Mouse (Mus musculus) adrenal gland, adult 8-10 months (tissue): Measurements from ENCODE around the gene Glis2. TPM values are rescaled to one million over a fixed set of nuclear protein-coding genes. Genes with fewer than 3 reads are reported as not detected.
A peak's percentile ranks its signal among the peaks of the same experiment; 100 is the strongest.
"Not testable (repeated sequence)": the region's sequence is repeated elsewhere in the genome, so short reads cannot be mapped to it uniquely, and the experiment has no call there.

ENCODE experiments used
- DNase-seq: peaks from one replicate; pipeline ENCODE4 v3.0.0; 2022
- total RNA-seq, 4 experiments: library from RNA; stranded (reverse); gene quantifications; 2 replicates each; pipeline ENCODE4 v1.2.4; 2022

The Glis2 gene
- 10 to 100 TPM; 14.6 to 28.9 (median 23.8) TPM for total RNA-seq

DNA sequence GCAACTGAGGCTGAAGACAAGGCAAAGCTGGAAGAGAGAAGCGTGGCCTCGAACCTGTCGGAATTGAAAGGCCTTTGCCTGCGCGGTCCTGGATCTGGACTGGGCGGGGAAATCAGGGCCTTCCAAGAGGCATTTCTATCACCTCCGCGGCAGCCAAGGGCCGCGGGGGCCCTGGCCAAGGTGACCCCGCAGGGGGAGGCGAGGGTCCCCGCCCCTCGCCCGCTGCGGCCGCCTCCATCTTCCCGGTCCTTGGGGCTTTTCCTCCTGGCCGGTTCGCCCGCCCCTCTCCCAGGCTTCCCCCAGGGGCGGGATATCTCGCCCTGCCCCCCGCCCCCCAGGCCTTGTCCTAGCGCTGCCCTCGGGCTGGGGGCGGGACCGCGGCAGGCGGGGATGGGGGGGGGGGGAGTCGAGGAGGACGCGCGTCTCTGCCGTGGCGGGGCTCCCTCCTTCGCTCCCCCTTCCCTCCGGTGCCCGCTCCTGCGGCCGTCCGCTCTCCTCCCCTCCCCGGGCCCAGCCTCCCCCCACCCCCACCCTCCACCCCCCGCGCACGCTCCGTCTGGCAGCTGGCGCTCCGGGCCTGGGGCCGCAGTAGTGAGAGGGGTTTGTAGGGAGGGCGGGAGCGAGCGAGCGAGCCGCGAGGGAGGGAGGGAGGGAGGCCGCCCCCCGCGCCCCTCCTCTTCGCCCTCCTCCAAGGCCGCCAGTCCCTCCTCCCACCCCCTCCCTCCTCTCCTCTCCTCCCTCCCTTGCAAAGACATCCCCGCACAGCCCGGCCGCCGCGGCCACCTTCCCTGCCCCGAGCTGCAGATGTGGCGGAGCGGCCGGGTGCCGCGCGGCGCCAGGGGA lies at the start of gene Glis2:
TSS of gene Glis2 (plus strand) at position 743 of the 843 bp plus-strand sequence.
- DNase-seq, result peak; percentile 47

GRCm38 (mm10) chr16:4544845-4545244 lies 49.7 kb upstream of the Glis2 start:
- DNase-seq, result no peak

- no peak for DNase-seq
Observed at GRCm38 (mm10) chr16:4546838-4547237, 47.7 kb upstream of the Glis2 start.

GRCm38 (mm10) chr16:4547611-4548010 lies 46.9 kb upstream of the Glis2 start:
- no peak for DNase-seq

DNA sequence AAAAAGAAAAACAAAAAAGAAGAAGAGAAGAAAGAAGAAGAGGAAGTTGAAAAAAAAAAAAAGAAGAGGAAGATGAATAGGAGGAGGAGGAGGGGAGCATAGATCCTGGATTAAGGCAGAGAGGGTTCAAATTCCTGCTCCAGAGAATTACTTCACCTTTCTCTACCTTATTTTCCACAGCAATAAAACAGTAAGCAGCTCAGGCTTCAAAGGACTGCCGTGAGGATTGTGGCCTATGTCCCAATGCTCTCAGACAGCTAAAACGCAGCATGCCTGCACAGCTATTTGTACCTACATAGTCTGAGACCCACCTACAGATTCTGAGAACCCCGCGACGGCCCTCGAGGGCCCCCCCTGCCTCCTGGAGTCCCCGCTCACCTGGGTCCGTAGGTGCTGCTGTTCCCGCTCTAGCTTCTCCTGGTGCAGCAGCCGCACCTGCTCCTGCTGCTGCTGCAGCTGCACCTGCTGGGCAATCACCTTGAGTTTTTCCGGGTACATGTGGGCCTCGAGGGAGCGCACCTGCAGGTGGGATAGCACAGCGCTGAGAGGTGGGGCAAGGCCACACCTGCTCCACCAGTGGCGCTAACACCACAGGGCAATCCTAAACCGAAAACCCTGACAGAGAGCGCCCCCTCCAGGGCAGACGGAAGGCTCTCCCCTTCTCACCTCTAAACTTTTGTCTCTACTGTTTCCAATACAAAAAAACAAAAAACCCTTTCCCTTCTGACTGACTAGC lies 45.4 kb upstream of the Glis2 start:
- DNase-seq, result no peak

- DNase-seq, result peak; percentile 52
Observed at GRCm38 (mm10) chr16:4551056-4551455, 43.5 kb upstream of the Glis2 start.

DNA sequence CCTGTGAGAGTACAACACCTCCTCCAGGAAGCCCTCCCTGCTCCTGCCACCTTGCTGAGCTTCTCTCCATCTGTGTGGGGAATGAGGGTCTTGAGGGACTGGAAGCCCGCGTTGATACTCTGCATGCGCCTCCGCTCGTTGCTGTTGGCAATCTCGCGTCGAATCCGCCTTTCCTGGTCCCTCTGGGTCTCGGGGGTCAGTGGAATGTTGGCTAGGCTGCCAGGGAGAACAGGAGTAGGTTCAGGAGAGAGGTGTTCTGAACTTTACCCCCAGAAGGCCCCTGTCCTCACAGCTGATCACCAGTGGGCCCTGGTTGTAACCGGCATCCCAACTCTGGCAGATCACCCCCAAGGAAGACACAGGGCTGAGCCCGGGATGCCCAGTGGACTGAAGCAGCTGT lies 42.6 kb upstream of the Glis2 start:
- DNase-seq, result no peak

DNA sequence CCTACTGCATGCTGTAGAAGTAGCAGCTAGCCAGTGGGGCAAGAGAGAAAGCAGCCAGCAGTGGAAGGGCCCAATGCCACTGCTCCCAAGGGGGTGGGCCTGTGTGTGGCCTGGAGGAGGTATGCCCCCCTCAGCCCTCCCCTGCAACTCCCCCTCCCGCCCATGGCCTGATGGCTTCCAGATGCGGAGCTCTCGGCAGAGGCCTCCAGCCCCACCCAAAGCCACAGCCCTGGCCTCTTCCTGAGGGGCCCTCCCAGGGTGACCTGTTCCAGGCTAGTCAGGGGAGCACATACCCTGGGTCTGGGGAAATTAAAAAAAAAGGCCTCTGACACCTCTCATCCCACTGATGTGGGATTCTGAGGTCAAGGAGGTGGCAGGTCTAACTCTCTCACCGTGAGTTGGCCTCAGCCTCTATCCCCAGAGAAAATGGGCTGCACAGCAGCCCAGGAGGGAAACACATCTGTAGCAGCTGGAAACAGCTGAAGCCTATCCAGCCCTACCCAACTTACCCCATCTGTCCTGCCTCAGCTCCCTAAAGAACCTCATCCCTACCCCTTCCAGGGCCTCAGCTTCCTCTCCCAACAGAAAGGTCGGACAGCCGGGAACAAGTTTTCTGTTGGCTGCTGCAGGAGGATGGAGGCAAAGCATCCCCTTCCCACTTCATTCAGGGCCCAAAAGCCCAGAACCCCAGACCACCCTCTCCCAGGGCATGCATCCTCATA lies 41.5 kb upstream of the Glis2 start:
- DNase-seq, result no peak

GRCm38 (mm10) chr16:4555555-4555954 lies 39.0 kb upstream of the Glis2 start:
- no peak for DNase-seq

- DNase-seq, result no peak
Observed at GRCm38 (mm10) chr16:4557085-4557484, 37.4 kb upstream of the Glis2 start.

GRCm38 (mm10) chr16:4557949-4558348 lies 36.6 kb upstream of the Glis2 start:
- DNase-seq, result peak; percentile 74

DNA sequence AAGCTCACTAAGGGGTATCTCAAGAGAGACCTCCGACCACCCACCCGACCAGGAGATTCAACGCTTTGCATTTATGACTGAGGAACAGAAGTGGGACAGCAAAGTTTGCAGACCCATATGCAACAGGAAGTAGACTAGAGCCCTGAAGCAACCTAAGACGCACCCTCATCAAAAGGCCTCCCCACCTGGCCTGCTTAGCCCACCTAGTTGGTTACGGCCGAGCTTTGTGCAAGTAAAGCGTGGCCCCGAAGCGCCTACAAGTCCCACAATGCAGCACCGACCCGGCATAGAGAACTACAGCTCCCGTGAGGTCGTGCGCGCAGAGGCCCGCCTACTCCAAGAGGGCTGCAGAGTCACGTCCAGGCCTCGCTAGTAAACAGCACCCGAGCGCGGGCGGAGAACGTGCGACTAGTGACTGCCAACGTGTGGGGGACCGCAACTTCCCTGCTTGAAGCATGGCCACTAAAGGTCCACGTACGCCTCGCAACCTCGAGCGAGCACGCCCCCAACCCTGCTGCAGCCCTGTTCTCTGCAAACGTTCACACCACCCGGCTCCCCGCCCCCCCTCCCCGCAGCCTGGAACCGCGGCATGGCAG lies 36.0 kb upstream of the Glis2 start:
- peak; percentile 91 for DNase-seq

GRCm38 (mm10) chr16:4558980-4559631 lies 35.4 kb upstream of the Glis2 start:
- DNase-seq, result peak; percentile 63

- peak; percentile 85 for DNase-seq
Observed at GRCm38 (mm10) chr16:4559715-4560144, 34.8 kb upstream of the Glis2 start, which contains the start of gene Tfap4. Gene Tfap4 (minus strand): TSS chr16:4559854.

GRCm38 (mm10) chr16:4560145-4560952 lies 34.2 kb upstream of the Glis2 start:
- DNase-seq, result peak; percentile 58

DNA sequence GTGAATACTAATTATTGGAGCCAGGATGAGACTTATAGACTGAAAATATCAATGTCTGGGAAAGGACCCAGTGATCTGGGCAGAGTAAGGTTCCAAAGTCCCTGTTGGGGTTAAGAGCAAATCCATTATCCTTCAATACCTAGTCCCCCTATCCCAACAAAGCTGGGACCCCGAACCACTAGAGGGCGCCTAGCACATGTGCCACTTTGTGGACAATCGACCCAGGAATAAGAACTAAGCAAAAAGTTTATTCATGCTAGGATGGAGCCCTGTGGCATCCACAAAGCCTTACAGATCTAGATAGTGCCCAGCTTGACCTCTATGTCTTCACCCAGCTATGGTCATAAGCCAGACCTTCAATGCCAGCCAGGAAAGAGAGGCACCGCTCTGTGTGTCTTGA lies 26.6 kb upstream of the Glis2 start:
- DNase-seq, result peak; percentile 70

DNA sequence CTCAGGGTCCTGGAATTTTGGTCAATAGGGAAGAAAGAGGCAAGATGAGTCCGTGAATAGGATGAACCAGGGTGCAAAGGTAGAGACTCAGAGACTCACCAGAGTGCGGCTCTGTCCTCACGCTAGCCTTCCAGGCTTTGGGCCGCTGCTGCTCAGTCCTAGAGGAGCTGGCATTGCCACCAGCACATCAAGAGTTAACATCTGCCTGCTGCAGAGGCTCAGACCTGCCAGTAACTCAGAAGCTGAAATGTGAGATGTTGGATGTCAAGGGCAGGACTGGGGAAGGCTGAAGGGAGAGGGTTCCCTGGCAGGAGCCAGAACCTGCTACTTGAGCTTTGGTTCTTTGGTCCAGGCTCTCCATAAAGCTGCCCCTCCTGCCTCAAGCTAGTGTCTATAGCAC lies 23.8 kb upstream of the Glis2 start:
- no peak for DNase-seq

DNA sequence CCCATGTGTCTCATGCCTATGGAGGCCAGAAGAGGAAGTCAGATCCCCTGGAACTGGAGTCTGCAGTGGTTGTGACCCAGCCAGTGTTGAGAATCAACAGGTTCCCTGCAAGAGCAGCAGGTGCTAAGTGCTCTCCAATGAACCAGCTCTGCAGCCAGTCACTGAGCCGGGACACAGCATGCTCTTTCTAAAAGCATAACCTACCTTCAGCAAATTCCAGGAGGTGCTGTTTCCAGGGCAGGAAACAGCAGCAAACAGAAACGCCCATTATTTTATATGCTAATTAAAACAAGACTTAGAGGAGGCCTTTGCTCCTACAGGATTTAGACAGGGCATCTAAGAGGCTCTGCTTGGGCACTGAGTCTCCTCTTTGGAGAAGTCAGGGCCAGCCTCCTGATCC lies 18.5 kb upstream of the Glis2 start:
- no peak for DNase-seq

- DNase-seq, result no peak
Observed at GRCm38 (mm10) chr16:4576873-4577272, 17.6 kb upstream of the Glis2 start.

DNA sequence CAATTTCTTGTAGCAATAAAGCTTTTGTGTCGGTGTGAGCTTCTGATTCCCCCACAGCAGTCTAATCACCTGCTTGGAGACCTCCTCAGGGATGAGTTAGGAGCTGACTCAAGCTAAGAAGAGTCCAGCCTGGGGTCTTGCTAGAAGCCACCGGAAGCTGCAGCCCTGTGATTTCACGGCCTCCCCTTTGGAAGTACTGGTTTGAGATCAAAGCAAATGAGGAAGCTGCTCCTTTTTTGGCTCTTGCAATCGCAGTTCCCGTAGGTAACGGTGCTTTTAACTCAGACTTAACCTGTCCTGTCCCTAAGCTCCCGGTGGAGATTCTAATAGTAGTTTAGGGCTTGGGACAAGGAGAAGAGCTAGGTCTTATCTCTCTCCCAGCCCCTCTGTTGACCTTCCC lies 15.9 kb upstream of the Glis2 start:
- no peak for DNase-seq

DNA sequence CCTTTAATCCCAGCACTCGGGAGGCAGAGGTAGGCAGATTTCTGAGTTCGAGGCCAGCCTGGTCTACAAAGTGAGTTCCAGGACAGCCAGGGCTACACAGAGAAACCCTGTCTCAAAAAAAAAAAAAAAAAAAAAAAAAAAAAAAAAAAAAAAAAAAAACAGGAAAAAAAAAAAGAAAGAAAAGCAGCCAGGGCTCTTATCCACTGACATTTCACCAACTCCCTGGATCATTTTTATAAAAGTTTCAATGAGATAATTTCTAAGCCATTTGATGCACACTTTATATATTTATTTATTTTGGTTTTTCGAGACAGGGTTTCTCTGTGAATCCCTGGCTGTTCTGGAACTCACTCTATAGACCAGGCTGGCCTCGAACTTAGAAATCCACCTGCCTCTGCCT lies 13.3 kb upstream of the Glis2 start:
- DNase-seq, result not testable (repeated sequence)
